ENCODE assay signal across 16 mouse cellular contexts in genomic region chr10:28306451-28307086, GRCm38 (mm10).
A peak's percentile ranks its signal among the peaks of the same experiment; 100 is the strongest.
DNase-seq lines count a peak whose midpoint lies in the region; ATAC-seq and TF ChIP-seq lines count a peak whose summit lies in the region.
"Had no signal": no experiment of that assay in that cellular context is flagged by ENCODE, and none has a peak within 500 bp of the region (broad histone marks: within the 10 kb centered on the region; RNA-seq: fewer than 3 reads in every experiment).

No protein-coding gene starts in this region.

- 79% methylated on average over 6 of the region's 6 CpGs for WGBS in kidney, adult 2 months
- 36% methylated on average over 6 of the region's 6 CpGs for WGBS in forebrain, embryonic 16.5 days

- H3K27me3 ChIP-seq in kidney, adult 2 months (replicated peaks; ENCODE audit: control insufficient read depth, insufficient read depth, low read length) = no peaks in the 10 kb centered on the region
- no peaks in the 10 kb centered on the region for H3K27me3 ChIP-seq in forebrain, embryonic 16.5 days (replicated peaks; ENCODE audit: control insufficient read depth, insufficient read depth, low read length)
- H3K27me3 ChIP-seq: limb, embryonic 12.5 days; megakaryocyte, embryonic 14.5 days; neural tube, embryonic 12.5 days had no signal

- no peak overlapping the region for H3K9ac ChIP-seq in forebrain, embryonic 16.5 days (replicated peaks; ENCODE audit: low read depth, low read length)
- H3K9ac ChIP-seq: limb, embryonic 12.5 days; neural tube, embryonic 12.5 days had no signal

- TF ChIP-seq POLR2A in kidney, adult 2 months (IDR thresholded peaks at IDR 0.05; ENCODE audit: low read depth, low read length) = no peak

- no peaks in the 10 kb centered on the region for H3K36me3 ChIP-seq in kidney, adult 2 months (ENCODE audit: control insufficient read depth, insufficient read depth, low read length)
- no peaks in the 10 kb centered on the region for H3K36me3 ChIP-seq in forebrain, embryonic 16.5 days (ENCODE audit: control insufficient read depth, insufficient read depth)
- H3K36me3 ChIP-seq: forebrain, embryonic 10.5 days; limb, embryonic 12.5 days; neural tube, embryonic 12.5 days had no signal

- no peak overlapping the region for H3K4me3 ChIP-seq in kidney, adult 2 months (ENCODE audit: insufficient read depth, low read depth, low read length)
- H3K4me3 ChIP-seq in forebrain, embryonic 16.5 days (replicated peaks; ENCODE audit: low read length) = no peak overlapping the region
- H3K4me3 ChIP-seq: forebrain, embryonic 10.5 days; limb, embryonic 12.5 days; megakaryocyte, embryonic 14.5 days; neural tube, embryonic 12.5 days had no signal

- no peak overlapping the region for H3K4me2 ChIP-seq in forebrain, embryonic 16.5 days (ENCODE audit: low read length)
- H3K4me2 ChIP-seq: limb, embryonic 12.5 days; neural tube, embryonic 12.5 days had no signal

- peak; percentile 10 for DNase-seq in adrenal gland, postnatal 10 days
- no peak for DNase-seq in adrenal gland, adult 18-20 months (ENCODE audit: low spot score in 2 of 2)
- DNase-seq in kidney, adult 2 months = peak; percentile 10
- DNase-seq in kidney, postnatal 4 days = no peak
- peak; percentile 4 to 8 for DNase-seq in heart, postnatal 10 days
- DNase-seq in ovary, postnatal 36 days (ENCODE audit: low spot score) = peak; percentile 58
- no peak for DNase-seq in thymus, postnatal 0 days (ENCODE audit: low spot score)
- DNase-seq: adrenal gland, adult 2 months; gastrocnemius, postnatal 25 days; kidney, postnatal 25 days; right cerebral cortex, postnatal 4 days had no signal

- no peak overlapping the region for H3K27ac ChIP-seq in kidney, adult 2 months (ENCODE audit: insufficient read depth, low read depth, low read length)
- H3K27ac ChIP-seq in forebrain, embryonic 16.5 days (ENCODE audit: low read length) = no peak overlapping the region
- H3K27ac ChIP-seq: forebrain, embryonic 10.5 days; limb, embryonic 12.5 days; neural tube, embryonic 12.5 days had no signal

- H3K9me3 ChIP-seq in forebrain, embryonic 16.5 days (ENCODE audit: control insufficient read depth, low read length) = no peaks in the 10 kb centered on the region
- H3K9me3 ChIP-seq: forebrain, embryonic 10.5 days; limb, embryonic 12.5 days; megakaryocyte, embryonic 14.5 days; neural tube, embryonic 12.5 days had no signal

- TF ChIP-seq CTCF in kidney, adult 2 months (conservative IDR thresholded peaks at IDR 0.05; ENCODE audit: insufficient read depth, insufficient read length, low read depth, low read length) = no peak

- H3K4me1 ChIP-seq in kidney, adult 2 months (ENCODE audit: control insufficient read depth, insufficient read depth, low read length) = no peaks in the 10 kb centered on the region
- no peaks in the 10 kb centered on the region for H3K4me1 ChIP-seq in forebrain, embryonic 16.5 days (replicated peaks; ENCODE audit: control insufficient read depth, insufficient read depth, low read length)
- H3K4me1 ChIP-seq: megakaryocyte, embryonic 14.5 days; neural tube, embryonic 12.5 days had no signal

- intact Hi-C loops in heart, postnatal 10 days (cut with DNase I) = no loop called here

- no peak for ATAC-seq in forebrain, embryonic 16.5 days

Comparison
In these comparisons a context has a peak if more than half of its experiments do, and no peak if none do; other contexts are left out.
1. DNase-seq: peak in adrenal gland, postnatal 10 days (single experiment), kidney, adult 2 months (single experiment), heart, postnatal 10 days (2 of 2) and ovary, postnatal 36 days (single experiment); none in adrenal gland, adult 18-20 months (0 of 2), kidney, postnatal 4 days (0 of 2) and thymus, postnatal 0 days (single experiment).